ENCODE assay signal across 9 mouse cellular contexts in genomic region chr2:11494841-11495255, GRCm38 (mm10). TPM values are rescaled to one million over a fixed set of nuclear protein-coding genes. Genes with fewer than 3 reads are reported as not detected.
A peak's percentile ranks its signal among the peaks of the same experiment; 100 is the strongest.
DNase-seq lines count a peak whose midpoint lies in the region; ATAC-seq and TF ChIP-seq lines count a peak whose summit lies in the region.
"Had no signal": no experiment of that assay in that cellular context is flagged by ENCODE, and none has a peak within 500 bp of the region (broad histone marks: within the 10 kb centered on the region; RNA-seq: fewer than 3 reads in every experiment).

No protein-coding gene starts in this region.

- no peak for TF ChIP-seq CTCF in hindbrain, postnatal 0 days (IDR thresholded peaks at IDR 0.05; ENCODE audit: low read depth)
- TF ChIP-seq CTCF in liver, postnatal 0 days (IDR thresholded peaks at IDR 0.05; ENCODE audit: low read depth): no peak

- 73% methylated on average over 7 of the region's 7 CpGs for WGBS in forebrain, embryonic 14.5 days
- 72% methylated on average over 6 of the region's 7 CpGs for WGBS in forebrain, embryonic 13.5 days
- 19% methylated on average over 7 of the region's 7 CpGs for WGBS in hindbrain, postnatal 0 days
- 74% methylated on average over 7 of the region's 7 CpGs for WGBS in liver, postnatal 0 days (ENCODE audit: insufficient replicate concordance)

- no peak overlapping the region for H3K4me2 ChIP-seq in forebrain, embryonic 14.5 days (ENCODE audit: low read length)
- no peak overlapping the region for H3K4me2 ChIP-seq in forebrain, embryonic 13.5 days
- H3K4me2 ChIP-seq in hindbrain, postnatal 0 days (ENCODE audit: low read depth, low read length): peak overlapping the region; percentile 18; the same call in 1 of the 2 replicates
- no peak overlapping the region for H3K4me2 ChIP-seq in liver, postnatal 0 days (ENCODE audit: low read depth, low read length)

- peaks cover 5% of the 10 kb centered on the region; the same call in 1 of the 2 replicates for H3K4me1 ChIP-seq in forebrain, embryonic 14.5 days (ENCODE audit: control insufficient read depth, insufficient read depth, low read length)
- H3K4me1 ChIP-seq in forebrain, embryonic 13.5 days: peaks cover 35% of the 10 kb centered on the region
- peaks cover 43% of the 10 kb centered on the region for H3K4me1 ChIP-seq in hindbrain, postnatal 0 days (ENCODE audit: insufficient read depth, low read length)
- peaks cover 3% of the 10 kb centered on the region for H3K4me1 ChIP-seq in liver, postnatal 0 days (ENCODE audit: insufficient read depth)

- peaks cover 45% of the 10 kb centered on the region for H3K36me3 ChIP-seq in forebrain, embryonic 14.5 days (ENCODE audit: control insufficient read depth, insufficient read depth, low read length)
- H3K36me3 ChIP-seq in forebrain, embryonic 13.5 days (ENCODE audit: poor library complexity, severe bottlenecking): peaks cover 51% of the 10 kb centered on the region
- peaks cover 23% of the 10 kb centered on the region; the same call in 1 of the 2 replicates for H3K36me3 ChIP-seq in hindbrain, postnatal 0 days (ENCODE audit: insufficient read depth, low read length)
- peaks cover 54% of the 10 kb centered on the region for H3K36me3 ChIP-seq in liver, postnatal 0 days (replicated peaks; ENCODE audit: insufficient read depth, low read length)

- peak; percentile 58 for DNase-seq in forebrain, embryonic 14.5 days (ENCODE audit: low spot score)
- peak; percentile 33 for DNase-seq in adrenal gland, adult 8-10 months
- peak; percentile 45 to 57 for DNase-seq in frontal cortex, postnatal 10 days (ENCODE audit: low spot score in 2 of 2)
- peak; percentile 87 for DNase-seq in hindbrain, postnatal 0 days (ENCODE audit: low spot score)
- peak; percentile 34 for DNase-seq in right cerebral cortex, postnatal 14 days
- DNase-seq in liver, postnatal 0 days: no peak

- ATAC-seq in forebrain, embryonic 14.5 days: peak; percentile 61
- no peak for ATAC-seq in forebrain, embryonic 13.5 days
- peak; percentile 80 for ATAC-seq in hindbrain, postnatal 0 days
- no peak for ATAC-seq in monocyte, adult 5-6 weeks (replicated peaks; ENCODE audit: insufficient number of reproducible peaks, low FRiP score, low TSS enrichment, poor library complexity, severe bottlenecking)
- ATAC-seq in liver, postnatal 0 days: no peak

- no peaks in the 10 kb centered on the region for H3K27me3 ChIP-seq in forebrain, embryonic 14.5 days (replicated peaks; ENCODE audit: control insufficient read depth, insufficient read depth, low read length)
- H3K27me3 ChIP-seq in forebrain, embryonic 13.5 days: no peaks in the 10 kb centered on the region
- no peaks in the 10 kb centered on the region for H3K27me3 ChIP-seq in hindbrain, postnatal 0 days (ENCODE audit: insufficient read depth, low read length)
- no peaks in the 10 kb centered on the region for H3K27me3 ChIP-seq in liver, postnatal 0 days (ENCODE audit: insufficient read depth, low read length)

- H3K9me3 ChIP-seq in forebrain, embryonic 14.5 days (replicated peaks; ENCODE audit: control insufficient read depth, low read length): no peaks in the 10 kb centered on the region
- H3K9me3 ChIP-seq in forebrain, embryonic 13.5 days (replicated peaks): no peaks in the 10 kb centered on the region
- H3K9me3 ChIP-seq in hindbrain, postnatal 0 days (ENCODE audit: low read length): no peaks in the 10 kb centered on the region
- H3K9me3 ChIP-seq in liver, postnatal 0 days (ENCODE audit: low read length): no peaks in the 10 kb centered on the region

- TF ChIP-seq EP300 in liver, postnatal 0 days (IDR thresholded peaks at IDR 0.05; ENCODE audit: low read depth): no peak

- H3K4me3 ChIP-seq in forebrain, embryonic 14.5 days (ENCODE audit: low read depth, low read length): no peak overlapping the region
- H3K4me3 ChIP-seq in forebrain, embryonic 13.5 days: no peak overlapping the region
- no peak overlapping the region for H3K4me3 ChIP-seq in hindbrain, postnatal 0 days (ENCODE audit: low read length)
- H3K4me3 ChIP-seq in liver, postnatal 0 days (ENCODE audit: low read depth, low read length): no peak overlapping the region

- no peak overlapping the region for H3K9ac ChIP-seq in forebrain, embryonic 14.5 days (ENCODE audit: low read length)
- no peak overlapping the region for H3K9ac ChIP-seq in forebrain, embryonic 13.5 days
- peak overlapping the region; percentile 28; the same call in 1 of the 2 replicates for H3K9ac ChIP-seq in hindbrain, postnatal 0 days (replicated peaks; ENCODE audit: low read length)
- no peak overlapping the region for H3K9ac ChIP-seq in liver, postnatal 0 days (replicated peaks)
- H3K9ac ChIP-seq: liver, embryonic 14.5 days had no signal

- no peak overlapping the region for H3K27ac ChIP-seq in forebrain, embryonic 14.5 days (ENCODE audit: low read depth, low read length)
- no peak overlapping the region for H3K27ac ChIP-seq in forebrain, embryonic 13.5 days
- peak overlapping the region; percentile 49 for H3K27ac ChIP-seq in hindbrain, postnatal 0 days
- no peak overlapping the region for H3K27ac ChIP-seq in liver, postnatal 0 days (ENCODE audit: low read depth)
- H3K27ac ChIP-seq: liver, embryonic 14.5 days had no signal

RNA-seq across cellular contexts. Expression of gene Pfkfb3, which starts 59.0 kb away (rescaled TPM):
- polyA plus RNA-seq in forebrain, embryonic 14.5 days (2014; fragmentation: Nextera tagmentation; extraction: Ambion mirVana): 19.8 and 23.5 TPM in 2 replicates
- 21.5 and 21.7 TPM in 2 replicates for polyA plus RNA-seq in forebrain, embryonic 13.5 days (2015; fragmentation: Nextera tagmentation; extraction: Ambion mirVana)
- 100 to 1,000 TPM in 1 of 4 experiments, 10 to 100 TPM in 3; 62.7 to 118 (median 75.9) TPM for total RNA-seq in adrenal gland, adult 8-10 months (2022)
- total RNA-seq in hindbrain, postnatal 0 days (2014; rRNA removed): 15.6 and 21.3 TPM in 2 replicates
- polyA plus RNA-seq in hindbrain, postnatal 0 days (2015; fragmentation: Nextera tagmentation; extraction: Ambion mirVana): 18.5 and 19.6 TPM in 2 replicates
- total RNA-seq in monocyte, adult 5-6 weeks (2017): 32.5 to 53.2 TPM (median 36.8 TPM) in 3 replicates
- polyA plus RNA-seq in liver, postnatal 0 days (2015; fragmentation: Nextera tagmentation; extraction: Ambion mirVana): 3.0 and 3.3 TPM in 2 replicates

Comparison
In these comparisons a context has a peak if more than half of its experiments do, and no peak if none do; other contexts are left out.
1. ATAC-seq: peak in forebrain, embryonic 14.5 days (single experiment) and hindbrain, postnatal 0 days (single experiment); none in forebrain, embryonic 13.5 days (single experiment), monocyte, adult 5-6 weeks (single experiment) and liver, postnatal 0 days (single experiment).